18 mouse cellular contexts compared by ENCODE assay signal in genomic region chr12:82204106-82204505, GRCm38 (mm10). TPM values are rescaled to one million over a fixed set of nuclear protein-coding genes. Genes with fewer than 3 reads are reported as not detected.
DNase-seq lines count a peak whose midpoint lies in the region; TF ChIP-seq lines count a peak whose summit lies in the region.
"Had no signal": no experiment of that assay in that cellular context is flagged by ENCODE, and none has a peak within 500 bp of the region (broad histone marks: within the 10 kb centered on the region; RNA-seq: fewer than 3 reads in every experiment).

No protein-coding gene starts in this region.

- H3K4me3 ChIP-seq in embryonic facial prominence, embryonic 10.5 days = no peak overlapping the region
- H3K4me3 ChIP-seq: embryonic facial prominence, embryonic 13.5 days; forebrain, embryonic 12.5 days; heart, embryonic 13.5 days; hindbrain, embryonic 13.5 days had no signal

- no peak for TF ChIP-seq CTCF in brain, embryonic 14.5 days (IDR thresholded peaks at IDR 0.05; ENCODE audit: borderline replicate concordance, extremely low read depth, insufficient read depth, insufficient read length)

- no peak overlapping the region for H3K27ac ChIP-seq in embryonic facial prominence, embryonic 10.5 days (replicated peaks)
- H3K27ac ChIP-seq: embryonic facial prominence, embryonic 13.5 days; forebrain, embryonic 12.5 days; heart, embryonic 13.5 days; hindbrain, embryonic 13.5 days; hindbrain, postnatal 0 days had no signal

- no peak for TF ChIP-seq POLR2A in brain, embryonic 14.5 days (IDR thresholded peaks at IDR 0.05; ENCODE audit: borderline replicate concordance, extremely low read depth, insufficient read depth, insufficient read length, poor library complexity, severe bottlenecking)

- H3K4me1 ChIP-seq in embryonic facial prominence, embryonic 10.5 days = no peaks in the 10 kb centered on the region; the same call in 1 of the 2 replicates
- H3K4me1 ChIP-seq: forebrain, embryonic 12.5 days; hindbrain, embryonic 13.5 days had no signal

- no peaks in the 10 kb centered on the region for H3K27me3 ChIP-seq in embryonic facial prominence, embryonic 10.5 days (replicated peaks; ENCODE audit: low read depth, poor library complexity, severe bottlenecking)
- H3K27me3 ChIP-seq: embryonic facial prominence, embryonic 13.5 days; forebrain, embryonic 12.5 days; heart, embryonic 13.5 days; hindbrain, embryonic 13.5 days had no signal

- peaks cover 7% of the 10 kb centered on the region; the same call in 1 of the 2 replicates for H3K36me3 ChIP-seq in embryonic facial prominence, embryonic 10.5 days (replicated peaks)
- H3K36me3 ChIP-seq: embryonic facial prominence, embryonic 13.5 days; forebrain, embryonic 12.5 days; heart, embryonic 13.5 days; hindbrain, embryonic 13.5 days had no signal

- WGBS in embryonic facial prominence, embryonic 10.5 days = 90% methylated on average over 6 of the region's 6 CpGs

- DNase-seq in cerebellum, adult 9-10 months = peak; percentile 20
- DNase-seq in cerebellum, adult 11 months = no peak
- DNase-seq in brain, adult 2 months (ENCODE audit: low read depth, low spot score) = peak; percentile 60
- peak; percentile 10 for DNase-seq in brain, embryonic 14.5 days (ENCODE audit: low read depth)
- peak; percentile 36 to 58 for DNase-seq in cerebellum, postnatal 25 days
- DNase-seq in lung, adult 18-20 months = no peak
- no peak for DNase-seq in embryonic facial prominence, embryonic 10.5 days (ENCODE audit: low spot score)
- DNase-seq: adrenal gland, adult 2 months; adrenal gland, postnatal 25 days; forebrain, postnatal 0 days; gastrocnemius, postnatal 14 days; kidney, adult 11 months; kidney, adult 9 months had no signal

- no peaks in the 10 kb centered on the region for H3K9me3 ChIP-seq in embryonic facial prominence, embryonic 10.5 days
- H3K9me3 ChIP-seq: embryonic facial prominence, embryonic 13.5 days; forebrain, embryonic 12.5 days; heart, embryonic 13.5 days; hindbrain, embryonic 13.5 days had no signal

RNA-seq across cellular contexts. Expression of gene Sipa1l1, which starts 35.0 kb away (rescaled TPM):
- 22.8 and 24.1 TPM in 2 replicates for polyA plus RNA-seq in brain, embryonic 14.5 days (2012; rRNA removed)
- polyA plus RNA-seq in embryonic facial prominence, embryonic 10.5 days (2016; fragmentation: Nextera tagmentation; extraction: Ambion mirVana) = 34.0 and 36.5 TPM in 2 replicates

Comparison
In these comparisons a context has a peak if more than half of its experiments do, and no peak if none do; other contexts are left out.
1. DNase-seq: peak in cerebellum, adult 9-10 months (single experiment), brain, adult 2 months (single experiment), brain, embryonic 14.5 days (single experiment) and cerebellum, postnatal 25 days (2 of 2); none in cerebellum, adult 11 months (single experiment), lung, adult 18-20 months (0 of 2) and embryonic facial prominence, embryonic 10.5 days (single experiment).